Mouse (Mus musculus): Measurements from ENCODE around the gene B3gnt6. TPM values are rescaled to one million over a fixed set of nuclear protein-coding genes. Genes with fewer than 3 reads are reported as not detected.

B3gnt6 gene
- polyA plus RNA-seq, 1 experiment from 2014 or later: 0.09 TPM

- whole genome bisulfite sequencing: 58% methylated on average over 5 of the region's 5 CpGs
- H3K9me3 ChIP-seq (replicated peaks): no peaks in the 10 kb centered on the region
These were observed 41.5 kb downstream of the B3gnt6 start for GRCm38 (mm10) chr7:98157636-98158332.

GRCm38 (mm10) chr7:98156280-98156665 lies 43.0 kb downstream of the B3gnt6 start:
- ATAC-seq (ENCODE audit: low FRiP score): no peak
- Histone ChIP-seq H3K9me3 (replicated peaks) (no peaks in the 10 kb centered on the region), H3K9ac (no peak overlapping the region), H3K27ac (no peak overlapping the region), H3K4me1 (peaks cover 54% of the 10 kb centered on the region), H3K36me3 (no peaks in the 10 kb centered on the region), H3K4me3 (no peak overlapping the region), H3K27me3 (peaks cover 12% of the 10 kb centered on the region), H3K4me2 (replicated peaks) (no peak overlapping the region)
- WGBS: 56% methylated on average over 3 of the region's 3 CpGs

More at GRCm38 (mm10) chr7:98157636-98158332, 41.5 kb downstream of the B3gnt6 start:
- ATAC-seq (ENCODE audit: low FRiP score): no peak
- Histone ChIP-seq H3K27ac (no peak overlapping the region; the same call in 1 of the 2 replicates), H3K4me1 (peaks cover 44% of the 10 kb centered on the region), H3K9ac (peak overlapping the region; percentile 32; the same call in 1 of the 2 replicates), H3K36me3 (no peaks in the 10 kb centered on the region), H3K27me3 (peaks cover 8% of the 10 kb centered on the region; the same call in 1 of the 2 replicates), H3K4me2 (replicated peaks) (no peak overlapping the region), H3K4me3 (no peak overlapping the region)

- no peaks in the 10 kb centered on the region for H3K36me3 ChIP-seq
- no peak overlapping the region for H3K27ac ChIP-seq
- no peak overlapping the region for H3K4me3 ChIP-seq
- H3K27me3 ChIP-seq: peaks cover 13% of the 10 kb centered on the region
- peaks cover 54% of the 10 kb centered on the region for H3K4me1 ChIP-seq
- H3K4me2 ChIP-seq (replicated peaks): no peak overlapping the region
- 30% methylated on average over 8 of the region's 8 CpGs for WGBS
- H3K9ac ChIP-seq: no peak overlapping the region
- ATAC-seq (ENCODE audit: low FRiP score): peak; percentile 27; the same call in 1 of the 2 replicates
- no peaks in the 10 kb centered on the region for H3K9me3 ChIP-seq (replicated peaks)
These were observed 43.6 kb downstream of the B3gnt6 start for GRCm38 (mm10) chr7:98155546-98156279.

GRCm38 (mm10) chr7:98153892-98154291 lies 45.4 kb downstream of the B3gnt6 start:
- no peak overlapping the region for H3K4me2 ChIP-seq (replicated peaks)
- no peak overlapping the region for H3K9ac ChIP-seq
- H3K27ac ChIP-seq: no peak overlapping the region
- no peak for ATAC-seq (ENCODE audit: low FRiP score)
- peaks cover 59% of the 10 kb centered on the region for H3K4me1 ChIP-seq
- H3K4me3 ChIP-seq: no peak overlapping the region
- peaks cover 13% of the 10 kb centered on the region for H3K27me3 ChIP-seq
- H3K9me3 ChIP-seq (replicated peaks): no peaks in the 10 kb centered on the region
- no peaks in the 10 kb centered on the region for H3K36me3 ChIP-seq
- WGBS: 66% methylated on average over 5 of the region's 5 CpGs

- 38% methylated on average over 3 of the region's 3 CpGs for WGBS
- Histone ChIP-seq H3K4me2 (replicated peaks) (no peak overlapping the region), H3K9ac (no peak overlapping the region), H3K9me3 (replicated peaks) (no peaks in the 10 kb centered on the region), H3K36me3 (no peaks in the 10 kb centered on the region), H3K27ac (no peak overlapping the region), H3K4me3 (no peak overlapping the region), H3K4me1 (peaks cover 55% of the 10 kb centered on the region), H3K27me3 (peaks cover 12% of the 10 kb centered on the region)
- no peak for ATAC-seq (ENCODE audit: low FRiP score)
These were observed 45.9 kb downstream of the B3gnt6 start for GRCm38 (mm10) chr7:98153345-98153744.

GRCm38 (mm10) chr7:98152400-98152799 lies 46.9 kb downstream of the B3gnt6 start:
- no peak for ATAC-seq (ENCODE audit: low FRiP score)
- Histone ChIP-seq H3K9me3 (replicated peaks) (no peaks in the 10 kb centered on the region), H3K9ac (no peak overlapping the region), H3K27me3 (peaks cover 10% of the 10 kb centered on the region), H3K4me2 (replicated peaks) (no peak overlapping the region), H3K27ac (peak overlapping the region; percentile 44), H3K36me3 (no peaks in the 10 kb centered on the region), H3K4me3 (no peak overlapping the region), H3K4me1 (peaks cover 50% of the 10 kb centered on the region)
- WGBS: 65% methylated on average over 8 of the region's 8 CpGs

GRCm38 (mm10) chr7:98150525-98150924 lies 48.8 kb downstream of the B3gnt6 start:
- ATAC-seq (ENCODE audit: low FRiP score): no peak
- no peak overlapping the region for H3K4me3 ChIP-seq
- no peaks in the 10 kb centered on the region for H3K9me3 ChIP-seq (replicated peaks)
- H3K4me1 ChIP-seq: peaks cover 35% of the 10 kb centered on the region
- no peaks in the 10 kb centered on the region for H3K36me3 ChIP-seq
- peaks cover 10% of the 10 kb centered on the region for H3K27me3 ChIP-seq
- WGBS: 49% methylated on average over 5 of the region's 5 CpGs
- H3K9ac ChIP-seq: no peak overlapping the region
- no peak overlapping the region for H3K4me2 ChIP-seq (replicated peaks)
- no peak overlapping the region for H3K27ac ChIP-seq

GRCm38 (mm10) chr7:98149802-98150201 lies 49.5 kb downstream of the B3gnt6 start:
- WGBS: 15% methylated on average over 3 of the region's 3 CpGs
- 0 out of 2 replicates have a peak overlapping the region, but pooled peaks have one; percentile 2 for H3K27ac ChIP-seq
- no peak overlapping the region for H3K9ac ChIP-seq
- no peak overlapping the region for H3K4me3 ChIP-seq
- H3K27me3 ChIP-seq: peaks cover 11% of the 10 kb centered on the region
- no peak overlapping the region for H3K4me2 ChIP-seq (replicated peaks)
- H3K9me3 ChIP-seq (replicated peaks): no peaks in the 10 kb centered on the region
- H3K36me3 ChIP-seq: 0 out of 2 replicates have a peak, but pooled peaks cover under 1% of the 10 kb centered on the region
- H3K4me1 ChIP-seq: peaks cover 35% of the 10 kb centered on the region
- peak; percentile 7; the same call in 1 of the 2 replicates for ATAC-seq (ENCODE audit: low FRiP score)

- no peak overlapping the region for H3K4me3 ChIP-seq
- H3K9me3 ChIP-seq (replicated peaks): no peaks in the 10 kb centered on the region
- peaks cover 15% of the 10 kb centered on the region for H3K27me3 ChIP-seq
- H3K9ac ChIP-seq: no peak overlapping the region
- H3K27ac ChIP-seq: 0 out of 2 replicates have a peak overlapping the region, but pooled peaks have one; percentile 2
- 71% methylated on average over 9 of the region's 10 CpGs for WGBS
- peaks cover 35% of the 10 kb centered on the region for H3K4me1 ChIP-seq
- H3K4me2 ChIP-seq (replicated peaks): no peak overlapping the region
- H3K36me3 ChIP-seq: 0 out of 2 replicates have a peak, but pooled peaks cover 4% of the 10 kb centered on the region
- no peak for ATAC-seq (ENCODE audit: low FRiP score)
These were observed 50.4 kb downstream of the B3gnt6 start for GRCm38 (mm10) chr7:98148721-98149407.

GRCm38 (mm10) chr7:98147766-98148165 lies 51.5 kb downstream of the B3gnt6 start:
- Histone ChIP-seq H3K27me3 (peaks cover 21% of the 10 kb centered on the region; the same call in 1 of the 2 replicates), H3K4me2 (replicated peaks) (no peak overlapping the region), H3K4me3 (no peak overlapping the region), H3K27ac (no peak overlapping the region; the same call in 1 of the 2 replicates), H3K4me1 (peaks cover 40% of the 10 kb centered on the region), H3K9ac (no peak overlapping the region), H3K36me3 (0 out of 2 replicates have a peak, but pooled peaks cover 4% of the 10 kb centered on the region), H3K9me3 (replicated peaks) (no peaks in the 10 kb centered on the region)
- WGBS: 74% methylated on average over 8 of the region's 8 CpGs
- no peak for ATAC-seq (ENCODE audit: low FRiP score)

- H3K9ac ChIP-seq: no peak overlapping the region
- no peak overlapping the region for H3K27ac ChIP-seq
- peaks cover 16% of the 10 kb centered on the region; the same call in 1 of the 2 replicates for H3K27me3 ChIP-seq
- H3K4me3 ChIP-seq: no peak overlapping the region
- 0 out of 2 replicates have a peak, but pooled peaks cover 4% of the 10 kb centered on the region for H3K36me3 ChIP-seq
- no peak for ATAC-seq (ENCODE audit: low FRiP score)
- no peaks in the 10 kb centered on the region for H3K9me3 ChIP-seq (replicated peaks)
- H3K4me2 ChIP-seq (replicated peaks): no peak overlapping the region
- WGBS: 83% methylated on average over 8 of the region's 8 CpGs
- H3K4me1 ChIP-seq: peaks cover 42% of the 10 kb centered on the region
These were observed 52.8 kb downstream of the B3gnt6 start for GRCm38 (mm10) chr7:98146447-98146845.
